Mouse (Mus musculus): ENCODE measurements around the gene Tial1. TPM values are rescaled to one million over a fixed set of nuclear protein-coding genes. Genes with fewer than 3 reads are reported as not detected.

Tial1 gene
- polyA plus RNA-seq, 1 experiment from 2014 or later, result 27.0 TPM

DNA sequence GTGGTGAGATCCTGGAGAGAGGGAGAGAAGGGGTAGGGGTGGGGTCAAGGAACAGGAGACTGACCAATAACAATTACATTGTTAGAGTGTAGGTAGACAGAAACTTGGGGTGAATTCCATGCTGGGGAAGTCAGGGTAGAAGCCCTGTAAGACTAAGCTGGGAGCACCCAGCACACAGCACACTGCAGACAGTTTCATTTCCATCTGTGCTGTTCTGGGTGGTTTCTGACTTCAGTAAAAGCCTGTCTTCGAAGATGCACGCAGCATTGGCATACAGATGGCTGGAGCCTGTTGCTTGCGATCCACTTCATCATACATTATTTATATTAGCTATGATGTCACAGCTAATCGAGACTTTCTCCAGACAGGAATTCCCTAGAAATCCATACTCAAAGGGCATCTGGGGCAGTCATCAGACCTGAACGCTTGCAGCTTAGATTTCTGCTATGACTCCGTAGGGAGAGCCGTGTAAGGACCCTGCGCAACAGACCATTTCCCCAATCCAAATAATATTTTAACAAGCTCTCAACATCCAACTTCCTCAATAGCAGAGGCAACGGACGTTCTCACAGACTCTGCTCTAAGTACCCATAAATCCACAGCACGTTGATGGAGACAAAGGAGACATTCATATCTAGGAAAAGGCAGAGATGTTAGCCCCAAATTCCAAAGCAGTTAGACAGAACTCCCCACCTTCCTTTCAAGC, 50.7 kb downstream of the Tial1 start:
- Histone ChIP-seq H3K4me3 (no peak overlapping the region), H3K36me3 (replicated peaks) (no peaks in the 10 kb centered on the region), H3K27ac (replicated peaks) (no peak overlapping the region), H3K27me3 (replicated peaks; ENCODE audit: low read depth, poor library complexity, severe bottlenecking) (peaks cover 25% of the 10 kb centered on the region), H3K9me3 (no peaks in the 10 kb centered on the region), H3K4me1 (no peaks in the 10 kb centered on the region)
- 79% methylated on average over 11 of the region's 11 CpGs for WGBS
- no peak for DNase-seq (ENCODE audit: low spot score)

DNA sequence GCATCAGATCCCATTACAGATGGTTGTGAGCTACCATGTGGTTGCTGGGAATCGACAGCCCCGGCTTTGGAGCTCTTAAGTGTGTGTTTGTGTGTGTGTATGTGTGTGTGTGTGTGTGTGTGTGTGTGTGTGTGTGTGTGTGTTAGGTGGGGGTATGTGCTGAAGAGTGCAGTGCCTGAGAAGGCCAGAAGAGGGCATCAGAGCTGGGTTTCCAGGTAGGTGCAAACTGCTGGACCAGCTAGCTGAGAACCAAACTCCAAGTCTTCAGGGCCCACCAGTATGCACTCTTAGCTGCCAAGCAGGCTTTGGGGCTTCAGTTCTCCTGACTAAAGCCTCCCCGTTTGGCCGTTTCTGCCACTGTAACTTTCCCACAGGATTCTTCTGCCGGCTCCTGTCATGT, 53.3 kb downstream of the Tial1 start:
- Histone ChIP-seq H3K27ac (replicated peaks) (no peak overlapping the region), H3K27me3 (replicated peaks; ENCODE audit: low read depth, poor library complexity, severe bottlenecking) (no peaks in the 10 kb centered on the region; the same call in 1 of the 2 replicates), H3K4me3 (no peak overlapping the region), H3K36me3 (replicated peaks) (no peaks in the 10 kb centered on the region), H3K4me1 (peaks cover 7% of the 10 kb centered on the region; the same call in 1 of the 2 replicates), H3K9me3 (no peaks in the 10 kb centered on the region)
- DNase-seq (ENCODE audit: low spot score), result no peak
- WGBS, result 92% methylated on average over 5 of the region's 5 CpGs

DNA sequence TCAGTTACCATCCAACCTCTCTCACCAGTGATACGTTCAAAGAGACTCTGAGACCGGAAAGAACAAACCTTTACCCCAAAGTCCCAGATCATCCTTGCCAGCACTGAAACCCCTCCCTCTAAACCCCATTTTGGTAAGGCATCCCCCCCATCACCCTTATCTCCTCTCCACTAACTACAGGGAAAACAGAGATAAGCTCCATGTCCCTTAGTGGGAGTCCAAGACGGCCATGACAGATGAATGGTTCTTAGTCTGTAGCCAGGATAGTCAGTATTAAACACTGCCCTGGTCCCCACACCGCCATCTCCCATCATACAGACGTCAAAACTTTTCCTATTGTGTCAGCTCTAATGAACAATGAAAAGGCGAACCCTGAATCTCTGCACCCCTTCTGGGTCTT, 57.5 kb downstream of the Tial1 start:
- Histone ChIP-seq H3K36me3 (replicated peaks) (no peaks in the 10 kb centered on the region; the same call in 1 of the 2 replicates), H3K4me3 (no peak overlapping the region), H3K27ac (replicated peaks) (no peak overlapping the region), H3K9me3 (peaks cover 3% of the 10 kb centered on the region; the same call in 1 of the 2 replicates), H3K27me3 (replicated peaks; ENCODE audit: low read depth, poor library complexity, severe bottlenecking) (no peaks in the 10 kb centered on the region), H3K4me1 (peaks cover 7% of the 10 kb centered on the region; the same call in 1 of the 2 replicates)
- no peak for DNase-seq (ENCODE audit: low spot score)
- WGBS, result 89% methylated on average over 6 of the region's 6 CpGs

DNA sequence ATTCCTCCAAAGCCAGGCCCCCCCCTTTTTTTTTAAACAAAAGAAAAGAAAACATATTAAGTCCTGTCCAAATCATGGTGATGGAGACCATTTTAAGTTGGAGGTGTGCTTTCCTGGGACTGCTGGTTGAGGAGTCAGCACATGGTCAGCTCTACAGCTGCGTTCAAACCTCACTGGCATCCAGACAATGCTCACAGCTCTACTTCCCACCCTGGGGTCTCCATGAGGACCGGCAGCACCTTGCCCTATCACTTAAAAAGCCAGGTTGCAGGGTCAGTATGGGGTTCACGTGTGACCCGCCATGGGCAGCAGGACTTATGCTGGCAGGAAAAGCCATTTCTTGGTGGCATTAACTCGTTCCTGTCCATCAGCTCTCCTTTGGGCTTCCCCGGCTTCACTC, 57.9 kb downstream of the Tial1 start:
- Histone ChIP-seq H3K36me3 (replicated peaks) (no peaks in the 10 kb centered on the region; the same call in 1 of the 2 replicates), H3K9me3 (peaks cover 3% of the 10 kb centered on the region; the same call in 1 of the 2 replicates), H3K27ac (replicated peaks) (no peak overlapping the region), H3K4me3 (no peak overlapping the region), H3K27me3 (replicated peaks; ENCODE audit: low read depth, poor library complexity, severe bottlenecking) (no peaks in the 10 kb centered on the region), H3K4me1 (peaks cover 7% of the 10 kb centered on the region; the same call in 1 of the 2 replicates)
- no peak for DNase-seq (ENCODE audit: low spot score)
- 78% methylated on average over 6 of the region's 6 CpGs for WGBS

DNA sequence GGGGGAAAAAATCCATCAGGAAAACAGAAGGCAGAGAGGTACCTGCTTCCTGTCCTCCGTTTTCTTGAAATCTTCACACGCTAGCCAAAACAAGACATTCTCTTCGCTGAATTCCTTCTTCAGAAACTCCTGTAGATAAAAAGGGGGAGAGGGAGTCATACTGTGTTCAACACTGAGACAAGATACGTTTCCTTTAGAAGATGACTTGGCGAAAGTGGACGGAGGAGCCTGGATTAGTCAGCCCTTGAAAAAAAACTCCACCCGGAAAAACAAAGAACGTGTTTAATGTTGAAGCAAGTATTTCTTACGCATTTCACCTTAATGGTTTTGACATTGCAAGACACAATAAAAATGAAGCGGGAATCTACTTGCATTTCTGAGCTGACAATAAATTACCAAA, 58.4 kb downstream of the Tial1 start:
- 86% methylated on average over 10 of the region's 10 CpGs for WGBS
- Histone ChIP-seq H3K27ac (replicated peaks) (no peak overlapping the region), H3K36me3 (replicated peaks) (no peaks in the 10 kb centered on the region; the same call in 1 of the 2 replicates), H3K9me3 (peaks cover 3% of the 10 kb centered on the region; the same call in 1 of the 2 replicates), H3K27me3 (replicated peaks; ENCODE audit: low read depth, poor library complexity, severe bottlenecking) (no peaks in the 10 kb centered on the region), H3K4me1 (peaks cover 7% of the 10 kb centered on the region; the same call in 1 of the 2 replicates), H3K4me3 (no peak overlapping the region)
- DNase-seq (ENCODE audit: low spot score), result no peak

DNA sequence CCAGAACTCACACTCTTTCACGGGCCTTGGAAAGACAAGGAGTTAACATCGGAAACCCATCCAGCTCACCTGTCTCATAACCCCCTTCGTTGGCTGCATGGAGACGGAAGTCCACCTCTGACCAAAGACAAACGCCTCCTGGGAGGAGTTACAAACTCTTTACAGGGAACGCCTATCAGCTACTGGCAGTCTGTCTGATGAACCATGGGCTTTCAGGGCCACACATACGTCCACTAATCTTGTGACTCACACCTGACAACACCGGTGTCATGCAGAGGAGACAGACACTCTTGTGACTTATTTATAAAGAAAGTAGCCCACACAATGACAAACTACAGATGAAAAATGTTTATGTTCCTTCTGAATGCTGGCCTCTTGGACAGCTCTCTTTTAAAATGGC, 58.9 kb downstream of the Tial1 start:
- no peak overlapping the region for H3K4me3 ChIP-seq
- no peak overlapping the region for H3K27ac ChIP-seq (replicated peaks)
- no peaks in the 10 kb centered on the region; the same call in 1 of the 2 replicates for H3K36me3 ChIP-seq (replicated peaks)
- H3K27me3 ChIP-seq (replicated peaks; ENCODE audit: low read depth, poor library complexity, severe bottlenecking), result no peaks in the 10 kb centered on the region
- peaks cover 7% of the 10 kb centered on the region; the same call in 1 of the 2 replicates for H3K4me1 ChIP-seq
- WGBS, result 92% methylated on average over 8 of the region's 8 CpGs
- no peak for DNase-seq (ENCODE audit: low spot score)
- H3K9me3 ChIP-seq, result peaks cover 3% of the 10 kb centered on the region; the same call in 1 of the 2 replicates

DNA sequence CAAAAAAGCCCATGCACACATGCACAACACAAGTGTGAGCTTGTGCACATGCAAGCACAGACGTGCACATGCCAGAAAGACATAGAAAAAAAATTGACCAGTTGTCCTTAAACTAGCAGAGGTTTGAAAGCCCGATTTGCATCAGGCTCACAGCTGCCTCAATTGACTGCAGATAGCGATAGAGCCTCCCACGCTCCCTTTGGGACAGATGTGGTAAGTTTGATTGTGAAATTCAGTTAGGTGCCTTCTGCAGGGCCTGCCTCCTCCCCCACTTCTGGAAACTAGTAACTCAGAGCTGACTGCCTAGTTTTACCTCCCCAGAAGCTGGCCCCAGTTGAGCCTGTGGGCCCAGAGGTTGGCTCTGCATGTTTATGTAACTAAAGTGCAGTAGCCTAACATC, 62.9 kb downstream of the Tial1 start:
- no peak for DNase-seq (ENCODE audit: low spot score)
- Histone ChIP-seq H3K27ac (replicated peaks) (no peak overlapping the region), H3K27me3 (replicated peaks; ENCODE audit: low read depth, poor library complexity, severe bottlenecking) (no peaks in the 10 kb centered on the region), H3K4me3 (no peak overlapping the region), H3K9me3 (peaks cover 3% of the 10 kb centered on the region; the same call in 1 of the 2 replicates), H3K4me1 (peaks cover 7% of the 10 kb centered on the region), H3K36me3 (replicated peaks) (no peaks in the 10 kb centered on the region; the same call in 1 of the 2 replicates)
- WGBS, result 83% methylated on average over 4 of the region's 4 CpGs

DNA sequence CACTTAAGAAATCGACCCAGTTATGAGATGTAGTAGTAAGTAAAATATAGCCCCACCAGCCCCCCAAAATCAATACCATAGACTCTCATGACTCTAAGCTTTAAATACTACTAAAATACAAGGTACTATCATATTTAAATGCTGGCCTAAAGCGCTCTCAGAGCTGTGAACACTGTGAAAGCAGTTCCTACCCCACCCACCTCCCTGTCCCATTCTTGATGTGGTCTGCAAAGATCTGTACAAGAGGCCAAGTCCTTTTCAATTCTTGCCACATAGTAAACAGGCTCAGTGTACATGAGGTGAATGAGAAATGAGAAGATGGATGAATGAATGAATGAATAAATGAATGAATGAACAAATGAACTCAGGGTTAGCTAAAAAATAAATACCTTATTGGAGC, 64.5 kb downstream of the Tial1 start:
- Histone ChIP-seq H3K27ac (replicated peaks) (no peak overlapping the region), H3K4me1 (peaks cover 21% of the 10 kb centered on the region), H3K4me3 (no peak overlapping the region), H3K36me3 (replicated peaks) (no peaks in the 10 kb centered on the region; the same call in 1 of the 2 replicates), H3K9me3 (peaks cover 3% of the 10 kb centered on the region; the same call in 1 of the 2 replicates), H3K27me3 (replicated peaks; ENCODE audit: low read depth, poor library complexity, severe bottlenecking) (no peaks in the 10 kb centered on the region)
- DNase-seq (ENCODE audit: low spot score), result no peak
- 74% methylated on average over 2 of the region's 2 CpGs for WGBS

DNA sequence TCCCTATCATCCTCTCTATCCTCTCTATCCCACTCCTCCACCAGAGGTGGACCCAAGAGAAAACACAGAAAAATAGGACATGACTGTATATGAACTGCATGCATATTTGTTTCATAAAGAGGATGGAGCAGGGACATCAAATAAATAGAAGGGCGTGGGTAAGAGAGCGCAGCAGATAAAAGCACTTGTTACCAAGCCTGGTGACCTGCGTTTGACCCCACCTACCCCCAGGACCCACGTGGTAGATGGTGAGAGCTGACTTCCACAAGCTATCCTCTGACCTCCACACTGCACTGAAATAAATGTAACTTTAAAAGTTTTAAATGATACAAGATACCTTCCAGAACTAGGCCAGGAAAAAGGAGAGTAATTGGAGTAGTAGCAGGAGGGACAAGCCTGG, 67.8 kb downstream of the Tial1 start:
- no peaks in the 10 kb centered on the region for H3K36me3 ChIP-seq (replicated peaks)
- no peak for DNase-seq (ENCODE audit: low spot score)
- no peaks in the 10 kb centered on the region for H3K27me3 ChIP-seq (replicated peaks; ENCODE audit: low read depth, poor library complexity, severe bottlenecking)
- WGBS, result 67% methylated on average over 4 of the region's 4 CpGs
- H3K4me1 ChIP-seq, result peaks cover 43% of the 10 kb centered on the region
- no peak overlapping the region for H3K27ac ChIP-seq (replicated peaks)
- no peaks in the 10 kb centered on the region for H3K9me3 ChIP-seq
- no peak overlapping the region for H3K4me3 ChIP-seq

DNA sequence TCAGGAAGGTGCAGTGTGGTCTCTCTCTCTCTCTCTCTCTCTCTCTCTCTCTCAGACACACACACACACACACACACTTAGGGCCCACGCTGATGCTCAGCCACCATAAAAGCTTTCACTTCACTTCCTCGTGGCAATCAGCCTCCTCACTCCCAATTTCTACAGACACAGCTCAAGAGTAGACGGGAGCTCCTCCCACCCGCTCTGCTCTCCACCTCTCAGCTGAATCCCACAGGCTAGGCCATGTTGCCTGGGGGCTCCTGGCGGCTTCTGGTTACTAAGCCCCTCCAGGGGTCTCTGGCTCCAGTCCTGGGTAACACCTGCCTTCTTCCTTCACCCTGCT, 68.6 kb downstream of the Tial1 start:
- Histone ChIP-seq H3K27me3 (replicated peaks; ENCODE audit: low read depth, poor library complexity, severe bottlenecking) (no peaks in the 10 kb centered on the region), H3K27ac (replicated peaks) (no peak overlapping the region)
- WGBS, result 47% methylated on average over 5 of the region's 5 CpGs

DNA sequence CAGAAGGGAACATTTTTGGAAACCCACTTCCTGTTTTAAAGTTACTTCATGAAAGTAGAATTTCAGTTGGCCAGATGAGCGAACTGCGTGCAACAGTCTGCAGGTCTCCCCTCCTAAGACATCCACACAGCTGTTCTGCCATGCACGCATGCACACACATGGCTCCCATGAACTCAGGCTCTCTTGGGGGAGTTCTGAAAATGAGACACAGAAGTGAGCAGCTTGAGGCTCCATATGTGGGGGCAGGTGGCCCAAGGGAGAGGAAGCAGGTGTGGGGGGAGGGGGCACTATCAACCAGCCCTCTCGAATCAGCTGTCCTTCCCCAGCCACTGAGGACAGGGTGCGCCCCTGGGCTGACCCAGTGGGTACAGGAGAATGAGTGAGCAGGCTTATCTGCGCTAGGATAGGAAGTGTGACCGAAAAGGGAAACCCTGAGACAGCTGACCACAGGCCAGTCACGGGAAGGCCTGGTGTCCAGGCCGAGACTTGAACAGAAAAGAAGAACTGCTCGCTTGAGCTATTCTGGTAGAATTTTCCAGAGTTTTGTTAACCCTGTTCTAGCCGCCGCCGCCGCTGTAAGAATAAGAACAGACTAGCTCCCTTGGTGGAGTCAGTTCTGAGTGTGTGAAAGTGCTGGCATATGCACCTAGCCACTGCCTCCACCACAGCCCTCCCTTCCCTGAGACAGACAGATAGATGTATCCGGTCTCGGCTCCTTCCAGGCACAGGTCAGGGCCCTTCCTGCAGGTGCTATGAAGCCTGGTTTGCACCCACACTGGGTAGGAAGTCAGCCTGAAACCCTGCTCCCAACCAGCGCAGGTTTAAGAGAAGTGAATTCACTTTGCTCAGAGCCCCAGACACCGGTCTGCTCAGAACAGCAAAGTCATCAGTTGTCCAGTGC, 69.2 kb downstream of the Tial1 start:
- Histone ChIP-seq H3K9me3 (no peaks in the 10 kb centered on the region), H3K36me3 (replicated peaks) (no peaks in the 10 kb centered on the region), H3K4me1 (peaks cover 46% of the 10 kb centered on the region), H3K27ac (replicated peaks) (no peak overlapping the region), H3K27me3 (replicated peaks; ENCODE audit: low read depth, poor library complexity, severe bottlenecking) (no peaks in the 10 kb centered on the region), H3K4me3 (no peak overlapping the region)
- 83% methylated on average over 18 of the region's 18 CpGs for WGBS
- DNase-seq (ENCODE audit: low spot score), result no peak

More for the DNA sequence above, 68.6 kb downstream of the Tial1 start:
- DNase-seq (ENCODE audit: low spot score), result no peak
- H3K4me3 ChIP-seq, result no peak overlapping the region
- no peaks in the 10 kb centered on the region for H3K9me3 ChIP-seq
- H3K36me3 ChIP-seq (replicated peaks), result no peaks in the 10 kb centered on the region
- H3K4me1 ChIP-seq, result peaks cover 46% of the 10 kb centered on the region

DNA sequence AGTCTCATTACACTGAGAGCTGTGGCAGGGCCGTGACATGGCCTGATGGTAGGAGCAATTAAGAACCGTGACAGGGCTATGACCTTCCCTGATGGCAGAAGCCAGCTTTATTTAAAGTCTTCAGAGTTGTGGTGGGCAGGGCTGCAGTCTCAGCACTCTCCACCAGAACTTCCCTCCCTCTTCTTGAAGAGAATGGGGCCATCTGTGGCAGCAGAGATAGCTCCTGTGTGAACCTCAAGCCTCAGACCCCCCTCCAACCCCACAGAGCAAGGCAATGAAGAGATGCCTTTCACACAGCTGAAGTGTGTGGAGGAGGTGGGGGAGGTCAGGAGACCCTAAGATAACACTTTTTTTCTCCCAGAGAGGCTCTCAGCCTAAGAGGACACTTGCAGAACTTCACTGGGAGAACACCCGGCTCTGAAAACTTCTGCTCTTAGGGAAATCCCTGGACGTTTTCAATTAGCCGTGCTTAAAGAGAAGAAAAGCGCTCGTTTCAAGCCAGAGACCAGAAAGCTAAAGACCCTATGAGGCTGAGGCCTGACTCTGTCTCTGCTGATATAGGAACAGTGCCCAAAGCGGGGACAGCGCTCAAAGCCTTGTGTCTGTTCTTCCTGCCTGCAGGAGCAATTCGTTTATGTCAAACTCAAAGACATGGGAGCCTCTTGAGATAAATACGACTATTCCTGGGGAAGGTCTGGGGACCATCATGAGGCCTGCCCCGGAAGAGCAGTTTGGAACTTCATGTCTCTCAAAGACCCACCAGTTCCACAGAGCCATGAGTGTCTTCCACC, 70.1 kb downstream of the Tial1 start:
- no peak overlapping the region for H3K4me3 ChIP-seq
- H3K27me3 ChIP-seq (replicated peaks; ENCODE audit: low read depth, poor library complexity, severe bottlenecking), result no peaks in the 10 kb centered on the region
- no peak for DNase-seq (ENCODE audit: low spot score)
- no peaks in the 10 kb centered on the region for H3K9me3 ChIP-seq
- H3K27ac ChIP-seq (replicated peaks), result no peak overlapping the region
- H3K4me1 ChIP-seq, result peaks cover 46% of the 10 kb centered on the region
- no peaks in the 10 kb centered on the region for H3K36me3 ChIP-seq (replicated peaks)
- WGBS, result 42% methylated on average over 12 of the region's 12 CpGs
